8 mouse cellular contexts compared by ENCODE assay signal in the genomic region with DNA sequence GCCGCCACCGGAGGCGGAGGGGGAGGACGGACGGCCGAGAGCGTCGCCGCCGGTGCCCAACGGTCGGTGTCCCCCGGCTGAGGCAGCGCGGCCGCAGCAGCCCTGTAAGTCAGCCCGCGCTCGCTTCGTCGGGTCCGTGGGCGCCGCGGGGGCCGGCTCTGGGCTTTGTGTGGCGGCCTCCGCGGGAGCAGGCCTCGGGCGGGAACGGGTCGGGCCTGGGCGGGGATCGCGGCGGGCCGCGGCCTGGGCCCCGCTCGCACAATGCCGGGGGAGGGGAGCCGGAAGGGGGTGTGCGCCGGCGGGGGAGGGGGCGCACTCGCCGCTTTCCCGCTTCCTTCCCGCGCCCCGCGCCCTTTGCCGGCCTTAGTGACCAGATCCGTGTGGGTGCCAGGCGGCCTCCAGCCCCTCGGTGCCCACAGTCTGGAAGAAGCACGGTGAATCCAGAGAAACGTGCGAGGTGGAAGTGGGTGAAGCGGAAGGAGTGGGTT. TPM values are rescaled to one million over a fixed set of nuclear protein-coding genes. Genes with fewer than 3 reads are reported as not detected.
DNase-seq lines count a peak whose midpoint lies in the region; ATAC-seq and TF ChIP-seq lines count a peak whose summit lies in the region.

No protein-coding gene starts in this region.

- under 1% methylated on average over 54 of the region's 62 CpGs for WGBS in embryonic facial prominence, embryonic 15.5 days
- WGBS in heart, postnatal 0 days = 2% methylated on average over 42 of the region's 62 CpGs

- DNase-seq in adrenal gland, adult 18-20 months (ENCODE audit: low spot score in 2 of 2) = peak; percentile 64 to 66
- DNase-seq in heart, postnatal 0 days (ENCODE audit: low spot score) = no peak
- peak; percentile 36 to 60 for DNase-seq in layer of hippocampus, postnatal 14 days (ENCODE audit: low spot score in 2 of 2)
- DNase-seq in lung, postnatal 4 days = peak; percentile 71 to 81
- peak; percentile 44 for DNase-seq in right cerebral cortex, postnatal 14 days
- DNase-seq in yolk sac, embryonic 10.5 days (ENCODE audit: low spot score) = no peak

- H3K27me3 ChIP-seq in ES-Bruce4 (ENCODE audit: control insufficient read depth, insufficient read depth, low read length, poor library complexity, severe bottlenecking) = no peaks in the 10 kb centered on the region
- H3K27me3 ChIP-seq in embryonic facial prominence, embryonic 15.5 days = no peaks in the 10 kb centered on the region
- no peaks in the 10 kb centered on the region for H3K27me3 ChIP-seq in heart, postnatal 0 days (ENCODE audit: control insufficient read depth, insufficient read depth, low read length)

- peak overlapping the region; percentile 99 for H3K9ac ChIP-seq in ES-Bruce4 (ENCODE audit: low read depth, poor library complexity, severe bottlenecking)
- H3K9ac ChIP-seq in embryonic facial prominence, embryonic 15.5 days = peak overlapping the region; percentile 100
- peak overlapping the region; percentile 97 for H3K9ac ChIP-seq in heart, postnatal 0 days (replicated peaks; ENCODE audit: low read depth, low read length)

- H3K9me3 ChIP-seq in ES-Bruce4 (replicated peaks; ENCODE audit: control insufficient read depth, insufficient read depth, low read length, poor library complexity, severe bottlenecking) = no peaks in the 10 kb centered on the region
- no peaks in the 10 kb centered on the region for H3K9me3 ChIP-seq in embryonic facial prominence, embryonic 15.5 days (replicated peaks)
- H3K9me3 ChIP-seq in heart, postnatal 0 days (replicated peaks; ENCODE audit: control insufficient read depth, low read length) = no peaks in the 10 kb centered on the region

- H3K36me3 ChIP-seq in ES-Bruce4 (ENCODE audit: control insufficient read depth, insufficient read depth, low read length, poor library complexity, severe bottlenecking) = peaks cover 9% of the 10 kb centered on the region
- no peaks in the 10 kb centered on the region for H3K36me3 ChIP-seq in embryonic facial prominence, embryonic 15.5 days
- H3K36me3 ChIP-seq in heart, postnatal 0 days (replicated peaks; ENCODE audit: control insufficient read depth, insufficient read depth, low read length) = no peaks in the 10 kb centered on the region

- peak overlapping the region; percentile 56 for H3K4me2 ChIP-seq in embryonic facial prominence, embryonic 15.5 days (replicated peaks)
- peak overlapping the region; percentile 86 for H3K4me2 ChIP-seq in heart, postnatal 0 days (ENCODE audit: low read depth, low read length)

- H3K4me1 ChIP-seq in ES-Bruce4 (ENCODE audit: control insufficient read depth, insufficient read depth, low read length) = peaks cover 2% of the 10 kb centered on the region
- H3K4me1 ChIP-seq in embryonic facial prominence, embryonic 15.5 days = peaks cover 16% of the 10 kb centered on the region
- H3K4me1 ChIP-seq in heart, postnatal 0 days (ENCODE audit: control insufficient read depth, insufficient read depth) = peaks cover 24% of the 10 kb centered on the region

- no peak for TF ChIP-seq POLR2A in ES-Bruce4 (IDR thresholded peaks at IDR 0.05; ENCODE audit: insufficient read depth, low read length)

- ATAC-seq in embryonic facial prominence, embryonic 15.5 days (ENCODE audit: insufficient number of reproducible peaks, low FRiP score, low TSS enrichment, low read depth) = peak; percentile 83
- peak; percentile 74 for ATAC-seq in heart, postnatal 0 days (ENCODE audit: insufficient read depth, low read depth)

- H3K4me3 ChIP-seq in ES-Bruce4 (ENCODE audit: low read depth, low read length) = peak overlapping the region; percentile 100
- peak overlapping the region; percentile 89 for H3K4me3 ChIP-seq in embryonic facial prominence, embryonic 15.5 days (replicated peaks)
- peak overlapping the region; percentile 93 for H3K4me3 ChIP-seq in heart, postnatal 0 days (ENCODE audit: low read depth, low read length)

- TF ChIP-seq CTCF in ES-Bruce4 (IDR thresholded peaks at IDR 0.05; ENCODE audit: low read depth, low read length) = no peak
- TF ChIP-seq CTCF in heart, postnatal 0 days (IDR thresholded peaks at IDR 0.05; ENCODE audit: low read depth) = no peak

- peak overlapping the region; percentile 42; the same call in 1 of the 2 replicates for H3K27ac ChIP-seq in ES-Bruce4 (ENCODE audit: insufficient read depth, low read length)
- peak overlapping the region; percentile 96 for H3K27ac ChIP-seq in embryonic facial prominence, embryonic 15.5 days (replicated peaks)
- H3K27ac ChIP-seq in heart, postnatal 0 days (ENCODE audit: low read depth) = peak overlapping the region; percentile 96

- no peak for TF ChIP-seq EP300 in ES-Bruce4 (IDR thresholded peaks at IDR 0.05; ENCODE audit: insufficient read depth, low read depth, low read length)
- no peak for TF ChIP-seq EP300 in heart, postnatal 0 days (IDR thresholded peaks at IDR 0.05; ENCODE audit: low read depth)

RNA-seq across cellular contexts. Expression of gene Pum2, which starts 0.5 kb away (rescaled TPM):
- polyA plus RNA-seq in ES-Bruce4 (2011; ENCODE audit: insufficient read depth, insufficient read length, low read depth, missing spikeins) = 204 and 210 TPM in 2 replicates
- 100 to 1,000 TPM; 116 to 149 TPM for total RNA-seq in adrenal gland, adult 18-20 months (2021)
- polyA plus RNA-seq in embryonic facial prominence, embryonic 15.5 days (2015; fragmentation: Nextera tagmentation; extraction: Ambion mirVana) = 39.2 and 41.0 TPM in 2 replicates
- 100 TPM in 2 replicates for total RNA-seq in heart, postnatal 0 days (2014; rRNA removed; ENCODE audit: low replicate concordance)
- 18.6 and 20.9 TPM in 2 replicates for polyA plus RNA-seq in heart, postnatal 0 days (2015; fragmentation: Nextera tagmentation; extraction: Ambion mirVana)
- total RNA-seq in layer of hippocampus, postnatal 14 days (2021) = 100 to 1,000 TPM; 161 to 163 TPM

Comparison
In these comparisons a context has a peak if more than half of its experiments do, and no peak if none do; other contexts are left out.
1. H3K27ac ChIP-seq: peak in every context shown above with its lines; median percentile 96 in embryonic facial prominence, embryonic 15.5 days; 96 in heart, postnatal 0 days; 42 in ES-Bruce4.
2. DNase-seq: peak in adrenal gland, adult 18-20 months (2 of 2), layer of hippocampus, postnatal 14 days (2 of 2), lung, postnatal 4 days (2 of 2) and right cerebral cortex, postnatal 14 days (single experiment); none in heart, postnatal 0 days (single experiment) and yolk sac, embryonic 10.5 days (single experiment).
3. Peak in every context shown above with its lines, with median percentiles within 50 percentile points of each other: H3K4me3 ChIP-seq and H3K9ac ChIP-seq.